In genomic region chr2:16595451-16595850, GRCm38 (mm10) we compare ENCODE assay signal across 22 mouse cellular contexts.
A peak's percentile ranks its signal among the peaks of the same experiment; 100 is the strongest.
DNase-seq lines count a peak whose midpoint lies in the region; ATAC-seq and TF ChIP-seq lines count a peak whose summit lies in the region.
"Had no signal": no experiment of that assay in that cellular context is flagged by ENCODE, and none has a peak within 500 bp of the region (broad histone marks: within the 10 kb centered on the region; RNA-seq: fewer than 3 reads in every experiment).

No protein-coding gene starts in this region.

- no peaks in the 10 kb centered on the region for H3K27me3 ChIP-seq in kidney, adult 2 months (replicated peaks; ENCODE audit: control insufficient read depth, insufficient read depth, low read length)
- H3K27me3 ChIP-seq in midbrain, embryonic 11.5 days (ENCODE audit: control insufficient read depth, insufficient read depth, low read length): no peaks in the 10 kb centered on the region
- no peaks in the 10 kb centered on the region for H3K27me3 ChIP-seq in midbrain, postnatal 0 days (ENCODE audit: insufficient read depth, low read length)
- H3K27me3 ChIP-seq: embryonic facial prominence, embryonic 13.5 days; embryonic facial prominence, embryonic 15.5 days; forebrain, embryonic 12.5 days had no signal

- no peak for TF ChIP-seq CTCF in kidney, adult 2 months (conservative IDR thresholded peaks at IDR 0.05; ENCODE audit: insufficient read depth, insufficient read length, low read depth, low read length)
- no peak for TF ChIP-seq CTCF in midbrain, postnatal 0 days (IDR thresholded peaks at IDR 0.05)

- H3K9ac ChIP-seq in midbrain, embryonic 11.5 days (ENCODE audit: low read length): no peak overlapping the region
- no peak overlapping the region for H3K9ac ChIP-seq in midbrain, postnatal 0 days (replicated peaks; ENCODE audit: low read length, poor library complexity, severe bottlenecking)
- H3K9ac ChIP-seq: embryonic facial prominence, embryonic 13.5 days; embryonic facial prominence, embryonic 15.5 days; forebrain, embryonic 12.5 days had no signal

- DNase-seq in kidney, adult 2 months: peak; percentile 60
- DNase-seq in kidney, postnatal 4 days: no peak
- peak; percentile 73 for DNase-seq in kidney, adult 9 months
- no peak for DNase-seq in kidney, postnatal 10 days
- peak; percentile 75 for DNase-seq in midbrain, embryonic 11.5 days (ENCODE audit: low spot score, missing footprints)
- DNase-seq in midbrain, postnatal 0 days (ENCODE audit: low spot score): no peak
- DNase-seq: adrenal gland, adult 2 months; adrenal gland, postnatal 10 days; adrenal gland, postnatal 25 days; cerebellum, adult 11 months; cerebellum, adult 18-20 months; cerebellum, adult 8-10 months; cerebellum, adult 9-11 months; cerebellum, postnatal 14 days; cerebellum, postnatal 36 days; embryo, embryonic 11 days had no signal

- no peaks in the 10 kb centered on the region for H3K36me3 ChIP-seq in kidney, adult 2 months (ENCODE audit: control insufficient read depth, insufficient read depth, low read length)
- no peaks in the 10 kb centered on the region for H3K36me3 ChIP-seq in midbrain, embryonic 11.5 days (ENCODE audit: control insufficient read depth, insufficient read depth, low read length)
- H3K36me3 ChIP-seq in midbrain, postnatal 0 days (ENCODE audit: insufficient read depth, low read length): no peaks in the 10 kb centered on the region
- H3K36me3 ChIP-seq: embryonic facial prominence, embryonic 13.5 days; embryonic facial prominence, embryonic 15.5 days; forebrain, embryonic 10.5 days; forebrain, embryonic 12.5 days had no signal

- no peak for ATAC-seq in midbrain, embryonic 11.5 days (ENCODE audit: low FRiP score)
- no peak for ATAC-seq in midbrain, postnatal 0 days (ENCODE audit: low FRiP score)
- ATAC-seq: forebrain, embryonic 14.5 days had no signal

- H3K27ac ChIP-seq in kidney, adult 2 months (ENCODE audit: insufficient read depth, low read depth, low read length): peak overlapping the region; percentile 55
- H3K27ac ChIP-seq in midbrain, embryonic 11.5 days (ENCODE audit: low read depth, low read length): no peak overlapping the region
- no peak overlapping the region for H3K27ac ChIP-seq in midbrain, postnatal 0 days (ENCODE audit: low read depth, low read length)
- H3K27ac ChIP-seq: embryonic facial prominence, embryonic 13.5 days; embryonic facial prominence, embryonic 15.5 days; forebrain, embryonic 10.5 days; forebrain, embryonic 12.5 days had no signal

- WGBS in kidney, adult 2 months: 35% methylated on average over 1 of the region's 1 CpGs
- WGBS in midbrain, embryonic 11.5 days: 76% methylated on average over 1 of the region's 1 CpGs
- WGBS in midbrain, postnatal 0 days: 79% methylated on average over 1 of the region's 1 CpGs

- no peaks in the 10 kb centered on the region for H3K9me3 ChIP-seq in midbrain, embryonic 11.5 days (ENCODE audit: control insufficient read depth, low read length)
- H3K9me3 ChIP-seq in midbrain, postnatal 0 days (ENCODE audit: low read length): no peaks in the 10 kb centered on the region
- H3K9me3 ChIP-seq: embryonic facial prominence, embryonic 13.5 days; embryonic facial prominence, embryonic 15.5 days; forebrain, embryonic 10.5 days; forebrain, embryonic 12.5 days had no signal

- peaks cover 5% of the 10 kb centered on the region; the same call in 1 of the 2 replicates for H3K4me1 ChIP-seq in kidney, adult 2 months (ENCODE audit: control insufficient read depth, insufficient read depth, low read length)
- no peaks in the 10 kb centered on the region for H3K4me1 ChIP-seq in midbrain, embryonic 11.5 days (ENCODE audit: control insufficient read depth, insufficient read depth, low read length)
- H3K4me1 ChIP-seq in midbrain, postnatal 0 days (ENCODE audit: insufficient read depth, low read length): no peaks in the 10 kb centered on the region
- H3K4me1 ChIP-seq: embryonic facial prominence, embryonic 13.5 days; embryonic facial prominence, embryonic 15.5 days; forebrain, embryonic 10.5 days; forebrain, embryonic 12.5 days had no signal

- no peak for TF ChIP-seq POLR2A in kidney, adult 2 months (IDR thresholded peaks at IDR 0.05; ENCODE audit: low read depth, low read length)

- no peak overlapping the region for H3K4me2 ChIP-seq in midbrain, embryonic 11.5 days
- no peak overlapping the region for H3K4me2 ChIP-seq in midbrain, postnatal 0 days (ENCODE audit: low read depth, low read length, poor library complexity, severe bottlenecking)
- H3K4me2 ChIP-seq: embryonic facial prominence, embryonic 13.5 days; embryonic facial prominence, embryonic 15.5 days; forebrain, embryonic 12.5 days had no signal

- H3K4me3 ChIP-seq in kidney, adult 2 months (ENCODE audit: insufficient read depth, low read depth, low read length): no peak overlapping the region
- H3K4me3 ChIP-seq in midbrain, embryonic 11.5 days (ENCODE audit: low read depth, low read length): no peak overlapping the region
- H3K4me3 ChIP-seq in midbrain, postnatal 0 days (ENCODE audit: low read depth, low read length): no peak overlapping the region
- H3K4me3 ChIP-seq: embryonic facial prominence, embryonic 13.5 days; embryonic facial prominence, embryonic 15.5 days; erythroblast, embryonic 14.5 days; forebrain, embryonic 10.5 days; forebrain, embryonic 12.5 days had no signal

Comparison
In these comparisons a context has a peak if more than half of its experiments do, and no peak if none do; other contexts are left out.
1. DNase-seq: peak in kidney, adult 2 months (single experiment), kidney, adult 9 months (single experiment) and midbrain, embryonic 11.5 days (single experiment); none in kidney, postnatal 4 days (0 of 2), kidney, postnatal 10 days (single experiment) and midbrain, postnatal 0 days (single experiment).